Mouse (Mus musculus) intestine, postnatal 0 days (tissue): ENCODE measurements at regions not wholly inside any gene's neighbourhood (a gene's known extent, or its start where the extent isn't known, plus 50 kb on each side); places are given as distances from the start of the nearest gene placed in this dataset.

Source experiments
- ATAC-seq: fragments of 200-750 bp; cut with Nextera tagmentation; 2 replicates; pipeline ENCODE4 v1.8.0; 2017; ENCODE audit warnings: mild to moderate bottlenecking, moderate TSS enrichment, moderate library complexity
- H3K27ac ChIP-seq: fragments of 300-500 bp; sonication (generic); 2 replicates; pipeline ENCODE4 v1.5.1; 2014; ENCODE audit warnings: mild to moderate bottlenecking, low read depth, low read length, moderate library complexity
- H3K27me3 ChIP-seq: fragments of 300-500 bp; sonication (generic); replicated peaks from 2 replicates; pipeline ENCODE4 v1.6.1; 2014; ENCODE audit warnings: low read length, mixed read lengths; ENCODE audit not compliant: control insufficient read depth, insufficient read depth
- H3K36me3 ChIP-seq: fragments of 300-500 bp; sonication (generic); 2 replicates; pipeline ENCODE4 v1.6.1; 2014; ENCODE audit warnings: mild to moderate bottlenecking, moderate library complexity; ENCODE audit not compliant: control insufficient read depth, insufficient read depth
- H3K4me1 ChIP-seq: fragments of 300-500 bp; sonication (generic); replicated peaks from 2 replicates; pipeline ENCODE4 v1.6.1; 2014; ENCODE audit warnings: antibody characterized with exemption, low read length, mixed read lengths; ENCODE audit not compliant: control insufficient read depth, insufficient read depth
- H3K4me2 ChIP-seq: fragments of 300-500 bp; sonication (generic); replicated peaks from 2 replicates; pipeline ENCODE4 v1.6.1; 2014; ENCODE audit warnings: low read depth, mild to moderate bottlenecking, moderate library complexity
- H3K4me3 ChIP-seq: fragments of 300-500 bp; sonication (generic); 2 replicates; pipeline ENCODE4 v1.5.1; 2014; ENCODE audit warnings: low read depth, low read length
- H3K9ac ChIP-seq: fragments of 300-500 bp; sonication (generic); 2 replicates; pipeline ENCODE4 v1.6.1; 2014; ENCODE audit warnings: mild to moderate bottlenecking, low read depth, low read length
- H3K9me3 ChIP-seq: fragments of 300-500 bp; sonication (generic); 2 replicates; pipeline ENCODE4 v1.6.1; 2016; ENCODE audit warnings: mixed run types; ENCODE audit not compliant: control insufficient read depth
- CTCF ChIP-seq: sonication (generic); IDR thresholded peaks from 2 replicates; pipeline ENCODE4 v1.5.1; 2016; ENCODE audit warnings: low read depth, mild to moderate bottlenecking, control low read depth, antibody characterized with exemption, moderate library complexity
- WGBS: fragments of 180-500 bp; shearing (Covaris S2); extraction: QIAGEN DNeasy Blood & Tissue Kit; methylation state at CpG from one replicate; pipeline ENCODE4 v1.1.7; 2014; 5-methylcytosine and 5-hydroxymethylcytosine counted together

GRCm38 (mm10) chr17:88201249-88201970 is 136.3 kb upstream of the Fbxo11 start:
- H3K27me3 ChIP-seq = no peaks in the 10 kb centered on the region
- no peaks in the 10 kb centered on the region for H3K36me3 ChIP-seq
- no peaks in the 10 kb centered on the region for H3K9me3 ChIP-seq
- H3K4me3 ChIP-seq = no peak overlapping the region
- WGBS = 66% methylated on average over 12 of the region's 12 CpGs
- H3K27ac ChIP-seq = no peak overlapping the region
- no peak overlapping the region for H3K4me2 ChIP-seq
- ATAC-seq = peak; percentile 53; the same call in 1 of the 2 replicates
- no peak overlapping the region for H3K9ac ChIP-seq
- TF ChIP-seq CTCF = no peak
- H3K4me1 ChIP-seq = no peaks in the 10 kb centered on the region

DNA sequence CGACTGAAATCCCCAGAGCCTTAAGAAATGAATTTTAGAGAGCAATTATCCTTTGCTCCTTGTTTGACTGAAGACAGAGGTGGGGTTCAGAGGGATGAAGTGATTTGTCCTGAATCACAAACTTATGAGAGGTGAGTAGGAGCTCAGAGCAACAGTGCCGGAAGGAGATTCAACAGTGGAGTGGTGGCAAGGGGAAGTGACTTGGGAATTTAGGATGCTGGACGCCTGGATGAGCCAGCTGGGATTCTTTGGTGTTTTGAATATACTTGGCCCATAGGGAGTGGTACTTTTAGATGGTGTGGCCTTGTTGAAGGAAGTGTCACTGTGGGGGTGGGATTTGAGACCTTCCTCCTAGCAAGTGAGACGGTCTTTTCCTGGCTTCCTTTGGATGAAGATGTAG is 137.1 kb upstream of the Fbxo11 start:
- Histone ChIP-seq H3K4me1 (no peaks in the 10 kb centered on the region), H3K27me3 (no peaks in the 10 kb centered on the region), H3K9ac (no peak overlapping the region), H3K4me3 (no peak overlapping the region), H3K36me3 (no peaks in the 10 kb centered on the region), H3K27ac (no peak overlapping the region), H3K9me3 (no peaks in the 10 kb centered on the region), H3K4me2 (no peak overlapping the region)
- ATAC-seq = no peak
- 86% methylated on average over 4 of the region's 4 CpGs for WGBS
- TF ChIP-seq CTCF = no peak

DNA sequence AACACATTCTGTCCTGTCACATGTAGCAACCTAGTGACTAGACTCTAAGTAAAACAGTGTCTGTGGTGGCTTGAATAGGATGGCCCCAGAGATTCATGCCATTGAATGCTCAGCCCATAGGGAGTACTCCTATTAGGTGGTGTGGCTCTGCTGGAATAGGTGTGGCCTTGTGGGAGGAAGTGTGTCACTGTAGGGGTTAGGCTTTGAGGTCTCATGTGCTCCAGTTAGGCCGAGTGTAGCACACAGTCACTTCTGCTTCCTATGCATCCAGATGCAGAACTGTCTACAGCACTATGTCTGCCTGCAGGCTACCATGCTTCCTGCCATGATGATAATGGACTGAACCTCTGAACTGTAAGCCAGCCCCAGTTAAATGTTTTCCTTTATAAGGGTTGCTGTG is 144.5 kb upstream of the Fbxo11 start:
- no peak for ATAC-seq
- no peak overlapping the region for H3K4me2 ChIP-seq
- 84% methylated on average over 1 of the region's 1 CpGs for WGBS
- no peak overlapping the region for H3K4me3 ChIP-seq
- no peaks in the 10 kb centered on the region for H3K36me3 ChIP-seq
- no peak overlapping the region for H3K9ac ChIP-seq
- no peak overlapping the region for H3K27ac ChIP-seq
- H3K27me3 ChIP-seq = no peaks in the 10 kb centered on the region
- no peak for TF ChIP-seq CTCF
- H3K4me1 ChIP-seq = no peaks in the 10 kb centered on the region
- H3K9me3 ChIP-seq = no peaks in the 10 kb centered on the region

DNA sequence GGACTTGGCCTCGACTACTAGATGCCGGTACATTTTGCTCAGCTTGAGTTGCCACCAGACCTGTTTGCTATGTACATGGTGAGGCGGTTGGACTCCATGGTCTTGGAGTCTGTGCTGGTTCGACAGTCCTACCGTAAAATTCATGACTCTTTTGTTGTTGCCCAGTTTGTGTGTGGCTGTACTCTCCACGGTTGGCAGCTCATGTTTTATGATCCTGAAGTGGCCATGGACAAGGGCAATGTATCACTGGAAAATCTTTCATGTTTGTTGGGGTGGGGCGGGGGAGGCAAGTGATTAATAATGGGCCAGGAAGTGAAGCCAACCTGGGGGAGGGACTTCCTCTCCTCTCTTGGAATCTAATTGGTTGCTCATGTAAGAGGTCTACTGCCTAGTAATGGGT is 147.0 kb upstream of the Fbxo11 start:
- H3K9me3 ChIP-seq = no peaks in the 10 kb centered on the region
- no peaks in the 10 kb centered on the region for H3K4me1 ChIP-seq
- WGBS = 84% methylated on average over 7 of the region's 7 CpGs
- no peak overlapping the region for H3K27ac ChIP-seq
- H3K36me3 ChIP-seq = no peaks in the 10 kb centered on the region
- H3K4me2 ChIP-seq = no peak overlapping the region
- TF ChIP-seq CTCF = no peak
- no peaks in the 10 kb centered on the region for H3K27me3 ChIP-seq
- H3K4me3 ChIP-seq = no peak overlapping the region
- ATAC-seq = no peak
- no peak overlapping the region for H3K9ac ChIP-seq

DNA sequence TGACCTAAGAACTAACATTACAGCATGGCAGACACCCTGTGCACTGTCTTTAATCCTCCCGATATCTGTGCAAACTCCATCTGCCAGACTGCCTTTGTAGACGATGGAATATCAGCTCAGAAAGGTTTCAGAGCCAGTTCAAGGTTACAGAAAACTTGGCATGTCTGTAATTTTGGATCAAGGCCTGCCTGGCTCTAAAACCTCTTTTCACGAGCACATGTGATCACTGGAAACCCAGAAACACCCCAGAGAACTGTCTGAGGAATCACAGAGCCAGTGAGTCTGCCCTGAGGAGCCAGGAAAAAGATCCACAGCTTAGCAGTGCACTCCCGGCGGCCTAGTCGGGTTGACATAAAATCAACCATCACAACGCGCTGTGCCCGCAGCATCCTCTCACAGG is 149.7 kb upstream of the Fbxo11 start:
- no peak overlapping the region for H3K9ac ChIP-seq
- H3K9me3 ChIP-seq = no peaks in the 10 kb centered on the region
- no peaks in the 10 kb centered on the region for H3K36me3 ChIP-seq
- H3K4me2 ChIP-seq = no peak overlapping the region
- no peak for TF ChIP-seq CTCF
- no peaks in the 10 kb centered on the region for H3K4me1 ChIP-seq
- H3K4me3 ChIP-seq = no peak overlapping the region
- no peak for ATAC-seq
- no peak overlapping the region for H3K27ac ChIP-seq
- H3K27me3 ChIP-seq = no peaks in the 10 kb centered on the region
- WGBS = 72% methylated on average over 9 of the region's 9 CpGs

GRCm38 (mm10) chr17:88222379-88222955 is 157.4 kb upstream of the Fbxo11 start:
- no peak for TF ChIP-seq CTCF
- WGBS = 63% methylated on average over 5 of the region's 5 CpGs
- H3K36me3 ChIP-seq = no peaks in the 10 kb centered on the region
- H3K4me3 ChIP-seq = no peak overlapping the region
- no peak overlapping the region for H3K9ac ChIP-seq
- no peaks in the 10 kb centered on the region for H3K4me1 ChIP-seq
- ATAC-seq = no peak
- H3K9me3 ChIP-seq = 0 out of 2 replicates have a peak, but pooled peaks cover 9% of the 10 kb centered on the region
- no peak overlapping the region for H3K27ac ChIP-seq
- H3K27me3 ChIP-seq = no peaks in the 10 kb centered on the region
- H3K4me2 ChIP-seq = no peak overlapping the region
